ENCODE assay signal across 21 mouse cellular contexts in the genomic region with DNA sequence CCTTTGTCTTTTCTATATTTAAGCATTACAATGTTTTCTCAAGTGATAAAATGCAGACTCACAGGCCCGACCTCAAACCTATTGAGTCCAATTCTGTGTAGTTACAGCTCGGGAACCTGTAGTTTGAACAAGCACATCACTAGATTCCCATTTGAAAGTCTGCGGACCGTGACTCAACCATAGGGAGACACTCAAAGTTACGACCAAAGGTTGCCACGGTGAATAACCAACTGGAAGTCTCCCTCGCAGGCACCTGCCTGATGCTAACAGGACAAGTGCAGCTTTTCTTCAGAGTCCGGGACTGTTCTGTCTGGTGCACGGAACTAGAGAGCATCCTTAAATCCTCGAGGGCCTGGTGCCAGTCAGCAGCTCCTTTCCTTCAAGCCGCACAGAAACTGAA. TPM values are rescaled to one million over a fixed set of nuclear protein-coding genes. Genes with fewer than 3 reads are reported as not detected.
A peak's percentile ranks its signal among the peaks of the same experiment; 100 is the strongest.
DNase-seq lines count a peak whose midpoint lies in the region; ATAC-seq and TF ChIP-seq lines count a peak whose summit lies in the region.
"Had no signal": no experiment of that assay in that cellular context is flagged by ENCODE, and none has a peak within 500 bp of the region (broad histone marks: within the 10 kb centered on the region; RNA-seq: fewer than 3 reads in every experiment).

No protein-coding gene starts in this region.

- H3K79me3 ChIP-seq in C2C12 (ENCODE audit: low read depth), result no peaks in the 10 kb centered on the region

- H3K4me1 ChIP-seq in intestine, embryonic 14.5 days (replicated peaks; ENCODE audit: control insufficient read depth, insufficient read depth, low read length), result peaks cover 1% of the 10 kb centered on the region; the same call in 1 of the 2 replicates
- peaks cover under 1% of the 10 kb centered on the region; the same call in 1 of the 2 replicates for H3K4me1 ChIP-seq in intestine, embryonic 16.5 days (ENCODE audit: control insufficient read depth, insufficient read depth, low read length)
- H3K4me1 ChIP-seq in kidney, embryonic 15.5 days, result peaks cover 17% of the 10 kb centered on the region
- H3K4me1 ChIP-seq in hindbrain, embryonic 13.5 days (replicated peaks), result peaks cover 4% of the 10 kb centered on the region; the same call in 1 of the 2 replicates
- H3K4me1 ChIP-seq: embryonic facial prominence, embryonic 12.5 days had no signal

- H3K27me3 ChIP-seq in intestine, embryonic 14.5 days (replicated peaks; ENCODE audit: control insufficient read depth, insufficient read depth, low read length), result no peaks in the 10 kb centered on the region
- H3K27me3 ChIP-seq in intestine, embryonic 16.5 days (replicated peaks; ENCODE audit: control insufficient read depth, insufficient read depth, low read length), result no peaks in the 10 kb centered on the region
- H3K27me3 ChIP-seq in kidney, embryonic 15.5 days, result no peaks in the 10 kb centered on the region
- no peaks in the 10 kb centered on the region for H3K27me3 ChIP-seq in C2C12 (ENCODE audit: control insufficient read depth, insufficient read depth, insufficient read length)
- no peaks in the 10 kb centered on the region for H3K27me3 ChIP-seq in hindbrain, embryonic 13.5 days
- H3K27me3 ChIP-seq: embryonic facial prominence, embryonic 12.5 days; forebrain, embryonic 15.5 days; heart, embryonic 15.5 days; hindbrain, embryonic 15.5 days had no signal

- no peak for ATAC-seq in intestine, embryonic 14.5 days (replicated peaks; ENCODE audit: low FRiP score, low TSS enrichment, low read depth)
- ATAC-seq in intestine, embryonic 16.5 days, result no peak
- 0 out of 2 replicates have a peak, but pooled peaks have one; percentile 46 for ATAC-seq in kidney, embryonic 15.5 days (replicated peaks; ENCODE audit: low FRiP score)
- no peak for ATAC-seq in hindbrain, embryonic 13.5 days (ENCODE audit: low FRiP score)
- ATAC-seq: forebrain, embryonic 15.5 days had no signal

- peak; percentile 36 for DNase-seq in intestine, embryonic 14.5 days (ENCODE audit: low spot score)
- no peak for DNase-seq in kidney, adult 18-20 months
- peak; percentile 32 for DNase-seq in MN1 (ENCODE audit: low spot score)
- DNase-seq in spleen, postnatal 14 days (ENCODE audit: low spot score in 2 of 2), result no peak
- DNase-seq: cerebellum, adult 11-12 months; cerebellum, adult 9-10 months; cerebellum, postnatal 25 days; gastrocnemius, postnatal 10 days; heart, adult 2 months; heart, postnatal 14 days had no signal

- H3K4me2 ChIP-seq in intestine, embryonic 14.5 days (ENCODE audit: low read length), result no peak overlapping the region
- H3K4me2 ChIP-seq in intestine, embryonic 16.5 days (ENCODE audit: low read depth, low read length), result no peak overlapping the region
- H3K4me2 ChIP-seq in kidney, embryonic 15.5 days, result no peak overlapping the region
- H3K4me2 ChIP-seq in hindbrain, embryonic 13.5 days, result no peak overlapping the region
- H3K4me2 ChIP-seq: embryonic facial prominence, embryonic 12.5 days; forebrain, embryonic 15.5 days; heart, embryonic 11.5 days; heart, embryonic 15.5 days; hindbrain, embryonic 15.5 days had no signal

- no peaks in the 10 kb centered on the region for H3K9me3 ChIP-seq in intestine, embryonic 14.5 days (ENCODE audit: control insufficient read depth, low read length)
- no peaks in the 10 kb centered on the region for H3K9me3 ChIP-seq in intestine, embryonic 16.5 days (ENCODE audit: control insufficient read depth, low read length)
- H3K9me3 ChIP-seq in kidney, embryonic 15.5 days (replicated peaks), result no peaks in the 10 kb centered on the region
- H3K9me3 ChIP-seq in hindbrain, embryonic 13.5 days, result no peaks in the 10 kb centered on the region
- H3K9me3 ChIP-seq: embryonic facial prominence, embryonic 12.5 days; forebrain, embryonic 15.5 days; heart, embryonic 15.5 days; hindbrain, embryonic 10.5 days; hindbrain, embryonic 15.5 days had no signal

- peak overlapping the region; percentile 34 for H3ac ChIP-seq in C2C12 (ENCODE audit: control insufficient read depth, insufficient read length, low read depth)

- H3K36me3 ChIP-seq in intestine, embryonic 14.5 days (ENCODE audit: control insufficient read depth, insufficient read depth, low read length), result peaks cover 12% of the 10 kb centered on the region
- no peaks in the 10 kb centered on the region for H3K36me3 ChIP-seq in intestine, embryonic 16.5 days (ENCODE audit: control insufficient read depth, insufficient read depth, low read length)
- peaks cover 20% of the 10 kb centered on the region for H3K36me3 ChIP-seq in kidney, embryonic 15.5 days
- H3K36me3 ChIP-seq in C2C12 (ENCODE audit: control insufficient read depth, insufficient read depth), result no peaks in the 10 kb centered on the region
- peaks cover 34% of the 10 kb centered on the region for H3K36me3 ChIP-seq in hindbrain, embryonic 13.5 days

- no peak overlapping the region for H3K9ac ChIP-seq in intestine, embryonic 14.5 days (ENCODE audit: low read length)
- H3K9ac ChIP-seq in intestine, embryonic 16.5 days (ENCODE audit: low read depth, low read length), result no peak overlapping the region
- no peak overlapping the region for H3K9ac ChIP-seq in kidney, embryonic 15.5 days
- H3K9ac ChIP-seq in hindbrain, embryonic 13.5 days, result no peak overlapping the region
- H3K9ac ChIP-seq: embryonic facial prominence, embryonic 12.5 days; forebrain, embryonic 15.5 days; heart, embryonic 15.5 days; hindbrain, embryonic 15.5 days had no signal

- 86% methylated on average over 11 of the region's 11 CpGs for WGBS in intestine, embryonic 14.5 days
- 85% methylated on average over 11 of the region's 11 CpGs for WGBS in intestine, embryonic 16.5 days
- 48% methylated on average over 11 of the region's 11 CpGs for WGBS in kidney, embryonic 15.5 days
- 80% methylated on average over 11 of the region's 11 CpGs for WGBS in hindbrain, embryonic 13.5 days

- H3K4me3 ChIP-seq in intestine, embryonic 14.5 days (ENCODE audit: low read depth, low read length), result no peak overlapping the region
- H3K4me3 ChIP-seq in intestine, embryonic 16.5 days (ENCODE audit: low read length), result no peak overlapping the region
- no peak overlapping the region for H3K4me3 ChIP-seq in kidney, embryonic 15.5 days (replicated peaks)
- H3K4me3 ChIP-seq in C2C12 (ENCODE audit: insufficient read depth, poor library complexity, severe bottlenecking), result no peak overlapping the region
- H3K4me3 ChIP-seq in hindbrain, embryonic 13.5 days, result no peak overlapping the region
- H3K4me3 ChIP-seq: embryonic facial prominence, embryonic 12.5 days; forebrain, embryonic 15.5 days; heart, adult 2 months; heart, embryonic 15.5 days; hindbrain, embryonic 10.5 days; hindbrain, embryonic 15.5 days had no signal

- peaks cover 11% of the 10 kb centered on the region for H3K79me2 ChIP-seq in C2C12 (ENCODE audit: control insufficient read depth, insufficient read depth)

- H3K27ac ChIP-seq in intestine, embryonic 14.5 days (ENCODE audit: low read depth), result no peak overlapping the region
- H3K27ac ChIP-seq in intestine, embryonic 16.5 days (ENCODE audit: low read length), result no peak overlapping the region
- no peak overlapping the region for H3K27ac ChIP-seq in kidney, embryonic 15.5 days
- no peak overlapping the region for H3K27ac ChIP-seq in hindbrain, embryonic 13.5 days
- H3K27ac ChIP-seq: embryonic facial prominence, embryonic 12.5 days; forebrain, embryonic 15.5 days; heart, adult 2 months; heart, embryonic 15.5 days; hindbrain, embryonic 10.5 days; hindbrain, embryonic 15.5 days had no signal

- no peak for TF ChIP-seq CTCF in C2C12 (IDR thresholded peaks at IDR 0.05; ENCODE audit: control insufficient read depth, insufficient read depth, insufficient read length)

TF ChIP-seq in C2C12, 6 proteins besides CTCF, POLR2A, EP300 and RAD21 (continues in another document):
- no peak for TF ChIP-seq FOSL1 (IDR thresholded peaks at IDR 0.05; ENCODE audit: insufficient read depth, low read length, poor library complexity, severe bottlenecking)
- no peak for TF ChIP-seq MYOD1 (IDR thresholded peaks at IDR 0.05; ENCODE audit: control insufficient read depth, insufficient read length, low read depth)

RNA-seq across cellular contexts. Expression of gene Morn4, which starts 5.7 kb away (rescaled TPM):
- 24.2 and 26.7 TPM in 2 replicates for polyA plus RNA-seq in intestine, embryonic 14.5 days (2014; fragmentation: Nextera tagmentation; extraction: Ambion mirVana)
- 13.9 and 15.8 TPM in 2 replicates for polyA plus RNA-seq in intestine, embryonic 16.5 days (2015; fragmentation: Nextera tagmentation; extraction: Ambion mirVana)
- 29.6 TPM in 2 replicates for polyA plus RNA-seq in kidney, embryonic 15.5 days (2015; fragmentation: Nextera tagmentation; extraction: Ambion mirVana)
- polyA plus RNA-seq in C2C12 (2012; fragmentation: generic; extraction: Trizol), result 16.5 TPM
- 125 TPM in 2 replicates for polyA plus RNA-seq in hindbrain, embryonic 13.5 days (2015; fragmentation: Nextera tagmentation; extraction: Ambion mirVana)

RNA-seq across cellular contexts. Expression of gene Pi4k2a, which starts 9.8 kb away (rescaled TPM):
- polyA plus RNA-seq in intestine, embryonic 14.5 days (2014; fragmentation: Nextera tagmentation; extraction: Ambion mirVana), result 23.5 and 32.0 TPM in 2 replicates
- 6.4 and 6.6 TPM in 2 replicates for polyA plus RNA-seq in intestine, embryonic 16.5 days (2015; fragmentation: Nextera tagmentation; extraction: Ambion mirVana)
- polyA plus RNA-seq in kidney, embryonic 15.5 days (2015; fragmentation: Nextera tagmentation; extraction: Ambion mirVana), result 27.4 and 27.7 TPM in 2 replicates
- polyA plus RNA-seq in C2C12 (2012; fragmentation: generic; extraction: Trizol), result 18.7 TPM
- polyA plus RNA-seq in hindbrain, embryonic 13.5 days (2015; fragmentation: Nextera tagmentation; extraction: Ambion mirVana), result 27.0 and 27.9 TPM in 2 replicates

RNA-seq across cellular contexts. Expression of gene 4933411K16Rik, which starts 28.4 kb away (rescaled TPM):
- polyA plus RNA-seq in intestine, embryonic 14.5 days (2014; fragmentation: Nextera tagmentation; extraction: Ambion mirVana), result 0.13 TPM in 1 of 2 replicates, not detected in the other
- polyA plus RNA-seq in intestine, embryonic 16.5 days (2015; fragmentation: Nextera tagmentation; extraction: Ambion mirVana), result 0.16 TPM in 1 of 2 replicates, not detected in the other
- polyA plus RNA-seq in kidney, embryonic 15.5 days (2015; fragmentation: Nextera tagmentation; extraction: Ambion mirVana), result 0.54 and 0.62 TPM in 2 replicates
- 0.18 TPM for polyA plus RNA-seq in C2C12 (2012; fragmentation: generic; extraction: Trizol)
- polyA plus RNA-seq in hindbrain, embryonic 13.5 days (2015; fragmentation: Nextera tagmentation; extraction: Ambion mirVana), result not detected in 2 replicates
- polyA plus RNA-seq: embryonic facial prominence, embryonic 12.5 days; forebrain, embryonic 15.5 days; heart, embryonic 11.5 days; heart, embryonic 15.5 days; hindbrain, embryonic 10.5 days had no signal

RNA-seq across cellular contexts. Expression of gene Hoga1, which starts 35.1 kb away (rescaled TPM):
- 1.4 and 1.7 TPM in 2 replicates for polyA plus RNA-seq in intestine, embryonic 14.5 days (2014; fragmentation: Nextera tagmentation; extraction: Ambion mirVana)
- polyA plus RNA-seq in intestine, embryonic 16.5 days (2015; fragmentation: Nextera tagmentation; extraction: Ambion mirVana), result 2.2 and 2.7 TPM in 2 replicates
- polyA plus RNA-seq in kidney, embryonic 15.5 days (2015; fragmentation: Nextera tagmentation; extraction: Ambion mirVana), result 19.7 and 21.1 TPM in 2 replicates
- polyA plus RNA-seq in C2C12 (2012; fragmentation: generic; extraction: Trizol), result 0.30 TPM
- polyA plus RNA-seq in hindbrain, embryonic 13.5 days (2015; fragmentation: Nextera tagmentation; extraction: Ambion mirVana), result 1.3 and 1.7 TPM in 2 replicates

RNA-seq across cellular contexts. Expression of gene Ankrd2, which starts 44.7 kb away (rescaled TPM):
- polyA plus RNA-seq in intestine, embryonic 14.5 days (2014; fragmentation: Nextera tagmentation; extraction: Ambion mirVana), result 0.27 and 0.32 TPM in 2 replicates
- 0.16 TPM in 1 of 2 replicates, not detected in the other for polyA plus RNA-seq in intestine, embryonic 16.5 days (2015; fragmentation: Nextera tagmentation; extraction: Ambion mirVana)
- 0.35 TPM in 1 of 2 replicates, not detected in the other for polyA plus RNA-seq in kidney, embryonic 15.5 days (2015; fragmentation: Nextera tagmentation; extraction: Ambion mirVana)
- polyA plus RNA-seq in C2C12 (2012; fragmentation: generic; extraction: Trizol), result 0.15 TPM
- 0.35 and 0.53 TPM in 2 replicates for polyA plus RNA-seq in hindbrain, embryonic 13.5 days (2015; fragmentation: Nextera tagmentation; extraction: Ambion mirVana)
- polyA plus RNA-seq: forebrain, embryonic 11.5 days; heart, adult 2 months; heart, embryonic 11.5 days; heart, embryonic 15.5 days; hindbrain, embryonic 10.5 days had no signal

Comparison
In these comparisons a context has a peak if more than half of its experiments do, and no peak if none do; other contexts are left out.
1. DNase-seq: peak in intestine, embryonic 14.5 days (single experiment) and MN1 (single experiment); none in kidney, adult 18-20 months (single experiment) and spleen, postnatal 14 days (0 of 2).